Mouse (Mus musculus) ES-Bruce4 (cell line): ENCODE measurements around the gene Tmem212.

ENCODE experiments used
- CTCF ChIP-seq: IDR thresholded peaks from one replicate; pipeline ENCODE4 v1.8.1; 2011; ENCODE audit warnings: low read depth, low read length
- EP300 ChIP-seq: IDR thresholded peaks from 2 replicates; pipeline ENCODE4 v1.6.1; 2011; ENCODE audit warnings: low read depth, low read length; ENCODE audit not compliant: insufficient read depth

DNA sequence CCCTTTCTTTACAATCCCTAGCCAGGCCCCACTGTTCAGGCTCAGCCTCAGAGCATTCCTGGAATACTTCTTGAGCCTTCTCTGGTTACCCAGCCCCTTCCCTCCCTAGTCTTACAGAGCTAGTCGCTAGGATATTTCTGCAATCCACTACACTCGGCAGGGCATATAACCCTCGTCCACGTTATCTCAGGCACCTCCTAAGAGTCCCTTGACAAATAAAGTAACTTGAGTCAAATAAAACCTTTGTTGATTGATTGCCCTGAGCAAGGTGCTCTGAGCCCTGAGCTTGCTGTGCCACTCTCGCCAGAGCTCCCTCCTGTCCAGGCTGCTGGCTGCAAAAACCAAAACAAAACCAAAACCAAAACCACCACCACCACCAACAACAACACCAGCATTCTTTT lies 37.0 kb downstream of the Tmem212 start:
- no peak for TF ChIP-seq EP300
- no peak for TF ChIP-seq CTCF
